Mouse (Mus musculus) telencephalon, adult 2 months (tissue): ENCODE measurements around the gene Ptpro.

Experiments
- DNase-seq: peaks from one replicate; pipeline ENCODE4 v3.0.0-alpha.2; 2011; ENCODE audit warnings: low read depth, low spot score

Ptpro gene

DNA sequence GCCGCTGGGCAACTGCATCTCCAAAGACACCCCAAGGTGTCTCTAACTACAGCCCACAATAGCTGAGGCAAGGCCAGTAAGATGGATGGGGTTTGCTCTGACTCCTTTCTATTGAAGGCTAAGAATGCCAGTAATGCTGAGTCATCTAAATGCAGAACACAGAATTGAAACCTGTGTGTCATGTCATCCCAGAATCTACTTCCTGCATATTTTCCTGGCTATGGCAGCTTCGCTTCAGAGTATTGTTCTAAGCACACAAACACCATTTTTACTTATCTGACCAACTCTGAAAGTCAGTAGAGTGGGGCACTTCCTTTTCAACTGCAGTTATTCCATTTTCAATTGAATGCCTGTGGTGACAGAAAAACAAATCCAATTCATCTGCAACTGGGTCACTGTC, 40.3 kb downstream of the Ptpro start:
- no peak for DNase-seq

- DNase-seq: no peak
Measured at GRCm38 (mm10) chr6:137294973-137295820, 43.1 kb downstream of the Ptpro start.

GRCm38 (mm10) chr6:137302561-137302960, 50.4 kb downstream of the Ptpro start:
- DNase-seq: no peak

DNA sequence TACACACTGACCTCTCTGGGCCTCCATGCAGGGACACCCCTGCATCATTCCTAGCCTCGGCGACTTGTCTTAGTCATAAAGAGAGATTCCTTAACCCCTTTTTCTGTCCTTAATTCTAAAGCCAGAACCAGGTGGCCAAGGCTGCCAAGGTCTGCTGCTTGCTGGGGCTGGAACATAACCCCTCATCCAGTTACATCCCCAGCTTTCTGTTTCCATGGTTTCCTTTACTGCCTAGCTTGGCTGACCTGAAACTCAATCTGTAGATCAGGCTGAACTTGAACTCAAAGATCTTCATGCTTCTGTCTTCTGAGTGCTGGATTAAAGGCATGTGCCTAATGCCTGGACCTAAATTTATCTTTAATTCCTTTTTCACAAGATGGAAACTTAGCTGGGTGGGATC, 51.7 kb downstream of the Ptpro start:
- no peak for DNase-seq

- DNase-seq: no peak
Measured at GRCm38 (mm10) chr6:137315265-137315664, 63.1 kb downstream of the Ptpro start.

DNA sequence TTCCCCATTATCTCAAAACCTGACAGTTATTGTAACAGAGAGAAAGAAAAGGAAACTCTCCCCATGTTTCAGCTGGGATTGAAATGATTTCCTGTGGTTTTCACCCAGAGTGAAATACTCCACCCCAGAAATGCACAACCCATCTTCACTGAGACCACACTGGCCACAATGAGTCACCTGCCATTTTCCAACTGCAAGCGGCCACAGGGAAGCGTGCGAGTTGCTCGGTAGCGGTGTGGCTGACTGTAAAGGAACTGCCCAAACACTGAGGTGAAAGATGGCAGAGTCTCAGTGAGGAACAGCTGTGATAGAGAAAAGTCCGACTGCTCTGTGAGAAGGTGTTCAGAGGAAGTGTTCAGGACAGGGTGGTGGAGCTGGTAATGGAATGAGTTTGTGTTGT, 64.2 kb downstream of the Ptpro start:
- DNase-seq: no peak

- DNase-seq: no peak
Measured at GRCm38 (mm10) chr6:137317509-137317908, 65.4 kb downstream of the Ptpro start.

- DNase-seq: no peak
Measured at GRCm38 (mm10) chr6:137318242-137318861, 66.2 kb downstream of the Ptpro start.

DNA sequence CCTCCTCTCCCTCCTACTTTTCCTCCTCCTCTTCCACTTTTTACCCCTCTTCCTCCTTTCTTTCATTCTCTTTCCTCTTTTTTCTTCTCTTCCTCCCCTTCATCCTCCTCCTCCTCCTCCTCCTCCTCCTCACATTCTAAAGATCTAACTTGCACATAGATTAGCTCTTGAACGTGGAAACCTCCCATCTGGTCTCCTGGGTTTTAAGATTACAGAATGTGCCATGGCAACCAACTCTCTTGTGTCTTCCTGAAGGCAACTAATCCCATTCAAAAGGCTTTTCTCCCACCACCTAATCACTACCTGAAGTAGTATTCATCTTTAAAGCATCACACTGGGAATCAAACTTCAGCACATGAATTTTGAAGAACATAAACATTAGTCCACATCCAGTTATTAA, 67.5 kb downstream of the Ptpro start:
- no peak for DNase-seq

- no peak for DNase-seq
Measured at GRCm38 (mm10) chr6:137327718-137328117, 75.6 kb downstream of the Ptpro start.

DNA sequence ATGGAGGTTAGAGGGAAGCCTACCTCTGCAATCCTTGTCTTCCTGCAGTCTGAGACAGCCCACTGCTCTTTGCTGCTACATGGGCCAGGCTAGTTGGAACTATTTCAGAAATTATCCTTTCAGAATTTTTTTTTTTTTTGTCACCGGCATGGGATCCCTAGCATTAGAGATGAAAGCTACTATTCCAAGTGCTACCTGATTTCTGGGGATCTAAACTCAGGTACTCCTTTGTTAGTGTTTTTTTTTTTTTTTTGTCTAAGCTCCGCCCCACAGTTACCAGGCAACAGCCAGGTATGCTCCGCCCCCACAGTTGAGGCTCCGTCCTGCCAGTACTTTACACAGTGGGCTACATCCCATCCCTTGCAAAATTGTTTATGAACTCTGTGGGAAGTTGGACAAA, 76.1 kb downstream of the Ptpro start:
- no peak for DNase-seq

DNA sequence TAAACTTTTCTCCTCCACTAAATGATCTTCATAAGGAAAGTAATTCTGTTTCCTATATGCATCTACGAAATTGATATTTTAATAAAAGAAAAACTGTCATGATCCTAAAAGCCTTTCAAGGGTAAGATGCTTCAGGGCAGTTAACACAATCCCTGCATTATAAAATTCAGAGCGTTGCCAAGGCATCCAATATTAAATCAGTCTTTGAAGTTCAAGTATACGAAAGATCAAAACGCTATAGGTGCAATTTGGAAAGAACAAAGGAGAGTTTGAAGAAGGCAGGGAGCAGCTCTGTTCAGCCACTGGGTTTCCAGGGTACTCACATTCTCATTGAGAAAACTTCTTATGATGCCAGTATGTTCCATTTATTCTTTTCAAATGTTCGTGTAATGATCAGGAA, 78.7 kb downstream of the Ptpro start:
- no peak for DNase-seq

DNA sequence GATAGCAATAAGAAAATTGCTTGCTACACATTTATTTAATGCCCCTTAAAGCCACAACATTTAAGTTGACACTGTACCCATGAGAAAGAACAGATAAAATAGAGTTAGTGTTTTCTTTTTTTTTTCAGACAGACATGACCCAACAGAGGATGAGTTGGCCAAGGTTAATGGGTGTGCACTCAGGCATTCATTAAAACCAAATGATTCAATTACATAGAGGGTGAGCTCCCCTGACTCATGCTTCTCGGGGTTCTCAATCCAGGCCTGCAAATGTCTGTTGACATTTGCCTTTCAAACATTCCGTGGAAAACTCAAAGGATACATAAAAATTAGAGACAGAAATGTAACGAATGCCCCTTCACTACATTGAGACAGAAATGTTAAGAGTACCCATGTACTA, 79.7 kb downstream of the Ptpro start:
- DNase-seq: no peak

- no peak for DNase-seq
Measured at GRCm38 (mm10) chr6:137339071-137339470, 87.0 kb downstream of the Ptpro start.

DNA sequence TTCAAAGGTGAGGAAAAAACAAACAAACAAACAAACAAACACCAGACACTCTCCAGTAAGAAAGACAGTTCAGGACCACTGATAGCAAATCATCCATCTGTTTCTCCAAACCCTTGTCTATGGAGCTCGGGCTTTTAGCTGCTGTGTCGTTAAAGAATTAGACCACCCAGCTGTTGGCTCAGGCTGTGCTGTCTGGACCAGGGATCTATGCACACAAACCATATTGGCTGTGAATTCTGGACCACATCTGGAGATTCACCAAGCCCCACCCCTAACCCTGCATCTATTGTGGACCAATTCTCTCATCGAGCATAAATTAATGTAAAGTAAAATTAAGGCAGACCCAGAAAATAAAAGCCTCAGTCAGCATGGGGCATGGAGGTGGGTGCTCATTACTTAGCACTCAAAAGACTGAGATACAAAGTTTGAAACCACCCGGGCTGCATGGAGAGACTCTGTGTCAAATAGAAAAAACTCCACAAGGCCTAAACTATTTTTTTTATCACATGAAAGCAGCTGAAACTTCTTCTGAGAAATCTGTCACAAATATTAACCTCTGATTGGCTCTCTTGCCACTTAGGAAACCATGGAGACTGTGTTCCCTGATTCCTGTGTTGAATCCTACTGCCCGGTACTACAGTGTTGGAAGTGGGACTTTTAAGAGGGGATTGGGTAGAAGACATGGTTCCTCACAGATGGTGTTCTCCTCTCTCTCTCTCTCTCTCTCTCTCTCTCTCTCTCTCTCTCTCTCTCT, 91.7 kb downstream of the Ptpro start:
- DNase-seq: no peak

- DNase-seq: no peak
Measured at GRCm38 (mm10) chr6:137360166-137360565, 108.0 kb downstream of the Ptpro start.

DNA sequence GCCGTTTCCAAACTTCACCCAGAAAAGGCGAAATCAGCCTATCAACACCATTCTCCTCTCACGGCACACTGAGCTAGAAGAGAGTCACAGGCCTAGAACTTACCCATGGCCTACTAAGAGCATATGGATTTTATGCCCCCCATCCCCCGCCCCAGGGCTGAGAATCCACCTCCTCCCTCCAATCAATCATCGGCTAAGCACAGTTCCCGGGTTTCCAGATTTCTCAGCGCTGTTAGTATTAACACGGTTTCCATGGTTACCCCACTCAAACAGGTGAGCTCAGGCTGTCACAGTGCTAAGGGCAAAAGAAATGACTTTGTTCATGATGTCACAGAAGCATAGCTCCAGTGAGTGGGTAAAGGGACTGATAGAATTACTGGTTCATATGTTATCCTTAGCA, 110.1 kb downstream of the Ptpro start:
- peak; percentile 28 for DNase-seq

- peak; percentile 72 for DNase-seq
Measured at GRCm38 (mm10) chr6:137364681-137365080, 112.6 kb downstream of the Ptpro start.

DNA sequence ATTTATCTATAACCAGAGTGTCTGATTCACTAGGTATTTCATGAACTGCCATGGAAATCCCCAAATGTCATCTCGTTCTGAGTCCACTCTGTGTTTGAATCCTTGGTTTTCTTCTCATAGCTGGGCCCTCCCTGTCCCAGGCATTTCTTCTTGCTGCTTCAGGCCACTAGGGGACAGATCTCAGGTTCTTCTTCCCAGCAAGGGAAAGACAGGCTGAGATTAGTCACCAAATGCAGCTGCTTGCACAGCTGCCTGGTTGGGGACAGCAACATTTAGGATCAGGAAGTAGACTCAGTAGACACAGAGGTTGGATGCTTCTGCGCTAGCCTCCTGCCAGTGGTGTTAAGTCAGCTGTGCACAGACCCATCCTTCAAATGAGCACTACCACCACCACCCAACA, 113.5 kb downstream of the Ptpro start:
- no peak for DNase-seq

GRCm38 (mm10) chr6:137370745-137371144, 118.6 kb downstream of the Ptpro start:
- no peak for DNase-seq

GRCm38 (mm10) chr6:137371455-137371854, 119.3 kb downstream of the Ptpro start:
- DNase-seq: no peak

- no peak for DNase-seq
Measured at GRCm38 (mm10) chr6:137373920-137374319, 121.8 kb downstream of the Ptpro start.

DNA sequence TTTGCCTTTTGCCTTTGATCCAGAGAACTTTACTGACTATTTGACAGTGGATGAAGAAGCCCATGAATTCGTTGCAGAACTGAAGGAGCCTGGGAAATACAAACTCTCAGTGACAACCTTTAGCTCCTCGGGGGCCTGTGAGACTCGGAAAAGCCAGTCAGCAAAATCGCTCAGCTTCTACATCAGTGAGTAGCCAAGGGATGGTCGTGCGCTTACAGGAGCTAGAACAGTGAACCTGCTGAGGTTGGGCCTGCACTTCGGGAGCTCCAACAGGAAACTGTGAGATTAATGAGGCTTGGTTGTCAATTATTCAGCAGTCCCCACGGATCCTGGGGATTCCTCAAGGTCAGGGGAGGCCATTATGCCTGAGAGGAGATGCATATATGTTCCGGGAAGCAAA, 130.4 kb downstream of the Ptpro start:
- DNase-seq: no peak
